Mouse (Mus musculus) C2C12 (cell line): ENCODE results near the gene Spns1. TPM values are rescaled to one million over a fixed set of nuclear protein-coding genes. Genes with fewer than 3 reads are reported as not detected.
A peak's percentile ranks its signal among the peaks of the same experiment; 100 is the strongest.
"Not testable (repeated sequence)": the region's sequence is repeated elsewhere in the genome, so short reads cannot be mapped to it uniquely, and the experiment has no call there.

Source experiments
- H3K27me3 ChIP-seq: one replicate; pipeline ENCODE4 v1.6.1; 2011; ENCODE audit not compliant: control insufficient read depth, insufficient read depth, insufficient read length
- H3K36me3 ChIP-seq: one replicate; pipeline ENCODE4 v1.6.1; 2011; ENCODE audit not compliant: control insufficient read depth, insufficient read depth
- H3K4me3 ChIP-seq: one replicate; pipeline ENCODE4 v1.5.1; 2011; ENCODE audit warnings: mild to moderate bottlenecking, control low read depth; ENCODE audit not compliant: poor library complexity, insufficient read depth, severe bottlenecking
- H3K79me2 ChIP-seq: one replicate; pipeline ENCODE4 v1.6.1; 2011; ENCODE audit not compliant: control insufficient read depth, insufficient read depth
- H3K79me3 ChIP-seq: one replicate; pipeline ENCODE4 v1.6.1; 2011; ENCODE audit warnings: low read depth, control low read depth
- H3ac ChIP-seq: one replicate; pipeline ENCODE3; 2011; ENCODE audit warnings: low read depth; ENCODE audit not compliant: control insufficient read depth, insufficient read length
- CEBPB ChIP-seq: IDR thresholded peaks from one replicate; pipeline ENCODE4 v1.6.1; 2011; ENCODE audit warnings: low read depth, mild to moderate bottlenecking, control low read depth, moderate library complexity
- CTCF ChIP-seq: IDR thresholded peaks from one replicate; pipeline ENCODE4 v1.5.1; 2011; ENCODE audit not compliant: control insufficient read depth, insufficient read depth, insufficient read length
- FOSL1 ChIP-seq: IDR thresholded peaks from one replicate; pipeline ENCODE4 v1.8.0; 2011; ENCODE audit warnings: mild to moderate bottlenecking, low read length; ENCODE audit not compliant: poor library complexity, insufficient read depth, severe bottlenecking
- MAX ChIP-seq: IDR thresholded peaks from one replicate; pipeline ENCODE4 v1.6.1; 2011; ENCODE audit warnings: mild to moderate bottlenecking, control low read depth
- MYOD1 ChIP-seq: IDR thresholded peaks from one replicate; pipeline ENCODE4 v1.6.1; 2011; ENCODE audit warnings: low read depth; ENCODE audit not compliant: control insufficient read depth, insufficient read length
- MYOG ChIP-seq: IDR thresholded peaks from one replicate; pipeline ENCODE4 v1.6.1; 2011; ENCODE audit not compliant: control insufficient read depth, insufficient read length; ENCODE audit errors: extremely low read depth
- USF1 ChIP-seq: IDR thresholded peaks from one replicate; pipeline ENCODE4 v1.6.1; 2011; ENCODE audit warnings: low read depth, mild to moderate bottlenecking, control low read depth, moderate library complexity
- polyA plus RNA-seq: library from polyadenylated mRNA; unstranded; fragments of >200 nt; fragmentation: generic; extraction: Trizol; gene quantifications from one replicate; pipeline ENCODE4 v1.2.1, GENCODE M21; 2012; ENCODE audit warnings: missing spikeins

Spns1 gene
- polyA plus RNA-seq, 1 experiment = 69.8 TPM

- no peak for TF ChIP-seq FOSL1
- no peak for TF ChIP-seq USF1
- Histone ChIP-seq H3K27me3 (peaks cover 34% of the 10 kb centered on the region), H3K36me3 (no peaks in the 10 kb centered on the region), H3ac (no peak overlapping the region), H3K79me2 (no peaks in the 10 kb centered on the region), H3K4me3 (no peak overlapping the region), H3K79me3 (no peaks in the 10 kb centered on the region)
These were observed 39.8 kb upstream of the Spns1 start for GRCm38 (mm10) chr7:126417045-126417444.

DNA sequence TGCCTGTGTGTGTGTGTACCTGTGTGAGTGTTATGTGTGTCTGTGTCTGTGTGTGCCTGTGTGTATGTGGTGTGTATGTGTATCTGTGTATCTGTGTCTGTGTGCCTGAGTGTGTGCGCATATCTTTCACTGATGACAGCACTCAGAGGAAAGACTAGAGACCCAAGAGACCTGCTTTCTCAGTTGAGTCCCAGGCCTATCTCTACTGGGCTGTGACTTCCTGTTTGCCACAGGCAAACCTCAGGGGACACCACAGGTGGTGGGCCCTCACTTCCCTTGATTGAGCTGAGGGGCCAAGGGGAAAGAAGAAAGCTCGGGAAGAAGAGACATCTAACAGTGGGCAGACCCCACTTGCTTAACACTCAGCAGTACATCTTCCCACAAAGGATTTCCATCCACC lies 39.4 kb upstream of the Spns1 start:
- H3K4me3 ChIP-seq = no peak overlapping the region
- no peak for TF ChIP-seq USF1
- no peak for TF ChIP-seq MYOD1
- TF ChIP-seq MYOG = no peak
- H3K36me3 ChIP-seq = no peaks in the 10 kb centered on the region
- H3K79me2 ChIP-seq = no peaks in the 10 kb centered on the region
- H3K27me3 ChIP-seq = peaks cover 34% of the 10 kb centered on the region
- no peak overlapping the region for H3ac ChIP-seq
- no peaks in the 10 kb centered on the region for H3K79me3 ChIP-seq

- Histone ChIP-seq H3K79me2 (no peaks in the 10 kb centered on the region), H3K4me3 (no peak within 1 kb of the TSS), H3ac (no peak within 1 kb of the TSS), H3K36me3 (no peaks in the 10 kb centered on the region), H3K27me3 (peaks cover 47% of the 10 kb centered on the region), H3K79me3 (no peaks in the 10 kb centered on the region)
- TF ChIP-seq MYOD1 (no peak), MAX (no peak), CTCF (no peak), MYOG (no peak), FOSL1 (no peak), USF1 (no peak), CEBPB (no peak)
These were observed 37.5 kb upstream of the Spns1 start, which contains the start of gene Cd19 for GRCm38 (mm10) chr7:126414725-126415124. Gene Cd19, minus strand, starts transcription at chr7:126414889.

DNA sequence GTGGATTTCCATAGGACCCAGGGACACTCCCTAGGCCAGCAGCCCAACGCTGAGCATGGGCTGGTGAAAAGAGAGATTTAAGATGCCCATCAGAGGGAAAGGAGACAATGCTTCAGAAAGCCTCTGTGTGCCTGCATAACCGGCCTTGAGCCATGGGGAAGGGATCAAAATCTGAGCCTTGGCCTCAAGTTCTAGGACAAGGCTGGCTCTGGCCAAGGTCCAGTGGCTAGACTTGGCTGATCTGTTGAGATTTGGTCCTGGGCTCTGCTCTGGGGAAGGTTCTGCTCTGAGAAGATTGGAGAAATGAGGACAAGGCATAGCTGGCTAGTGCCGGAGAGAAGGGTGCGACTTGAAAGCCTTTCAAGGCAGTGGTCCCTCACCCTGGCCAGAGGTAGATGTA lies 33.8 kb upstream of the Spns1 start:
- Histone ChIP-seq H3K79me2 (no peaks in the 10 kb centered on the region), H3K27me3 (peaks cover 46% of the 10 kb centered on the region), H3K79me3 (no peaks in the 10 kb centered on the region), H3K4me3 (no peak overlapping the region), H3K36me3 (no peaks in the 10 kb centered on the region), H3ac (no peak overlapping the region)
- TF ChIP-seq MAX (no peak), MYOG (no peak), USF1 (no peak), FOSL1 (no peak), MYOD1 (no peak)

DNA sequence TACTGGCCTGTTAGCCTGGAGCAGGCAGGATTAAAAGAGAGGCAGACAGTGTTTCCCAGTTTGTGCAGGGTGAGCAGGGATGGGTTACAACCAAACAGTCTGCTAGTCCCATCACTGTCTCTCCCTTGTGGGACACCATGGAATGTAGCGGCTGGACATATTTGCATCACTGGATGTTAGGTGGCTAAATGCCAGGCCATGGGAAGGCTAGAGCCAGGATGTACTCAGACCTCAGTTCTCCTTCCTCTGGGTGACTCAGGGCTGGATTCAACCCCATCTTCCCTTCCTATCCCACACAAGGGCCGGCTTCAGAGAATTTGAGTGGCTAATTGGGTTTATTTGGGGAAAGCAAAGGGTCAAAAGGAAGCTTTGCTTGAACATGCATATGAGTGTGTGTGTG lies 31.4 kb upstream of the Spns1 start:
- Histone ChIP-seq H3K79me3 (no peaks in the 10 kb centered on the region), H3K27me3 (peaks cover 33% of the 10 kb centered on the region), H3ac (no peak overlapping the region), H3K4me3 (no peak overlapping the region), H3K79me2 (no peaks in the 10 kb centered on the region), H3K36me3 (no peaks in the 10 kb centered on the region)
- TF ChIP-seq CEBPB (no peak), MAX (no peak)

DNA sequence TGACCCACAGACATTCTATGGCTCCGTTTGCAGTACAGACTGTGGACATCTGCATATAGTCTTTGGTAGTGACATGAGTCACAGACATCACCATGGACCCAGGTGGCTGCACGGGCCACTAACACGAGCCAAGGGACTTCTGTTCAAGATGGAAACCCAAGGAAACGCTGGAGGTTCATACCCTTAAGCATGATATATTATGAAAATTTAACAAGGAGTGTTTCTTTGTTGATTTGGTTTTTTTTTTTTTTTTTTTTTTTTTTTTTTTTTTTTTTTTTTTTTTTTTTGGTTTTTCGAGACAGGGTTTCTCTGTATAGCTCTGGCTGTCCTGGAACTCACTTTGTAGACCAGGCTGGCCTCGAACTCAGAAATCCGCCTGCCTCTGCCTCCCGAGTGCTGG lies 25.3 kb upstream of the Spns1 start:
- not testable (repeated sequence) for H3K79me2 ChIP-seq, H3K27me3 ChIP-seq, H3ac ChIP-seq, H3K36me3 ChIP-seq, H3K79me3 ChIP-seq, H3K4me3 ChIP-seq

DNA sequence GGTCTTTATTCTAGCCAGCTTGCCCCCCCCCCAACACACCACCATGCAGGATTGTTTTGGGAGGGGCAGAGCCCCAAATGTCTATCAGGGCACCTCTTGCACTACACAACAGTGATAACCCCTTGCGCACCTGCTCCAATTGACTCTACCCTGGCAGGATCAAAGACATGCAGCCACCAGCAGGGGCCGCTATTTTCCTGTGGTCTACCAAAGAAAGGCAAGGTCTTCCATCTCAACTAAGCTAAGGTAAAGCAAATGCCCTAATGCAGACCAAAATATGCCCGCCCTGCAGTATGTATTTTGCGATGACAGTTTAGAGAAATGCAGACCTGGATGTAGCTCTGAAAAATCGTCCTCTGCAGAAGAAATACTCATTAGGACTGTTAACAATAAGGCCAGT lies 22.3 kb upstream of the Spns1 start:
- H3K27me3 ChIP-seq = no peaks in the 10 kb centered on the region
- H3K79me2 ChIP-seq = peaks cover 5% of the 10 kb centered on the region
- TF ChIP-seq CTCF = peak; percentile 69
- TF ChIP-seq MYOD1 = no peak
- no peaks in the 10 kb centered on the region for H3K79me3 ChIP-seq
- H3ac ChIP-seq = no peak overlapping the region
- H3K4me3 ChIP-seq = no peak overlapping the region
- no peaks in the 10 kb centered on the region for H3K36me3 ChIP-seq
